Mouse (Mus musculus): ENCODE measurements around the gene Pitpnc1. TPM values are rescaled to one million over a fixed set of nuclear protein-coding genes. Genes with fewer than 3 reads are reported as not detected.
A peak's percentile ranks its signal among the peaks of the same experiment; 100 is the strongest.

Pitpnc1 gene
- polyA plus RNA-seq, 1 experiment from 2014 or later, result 9.7 TPM

DNA sequence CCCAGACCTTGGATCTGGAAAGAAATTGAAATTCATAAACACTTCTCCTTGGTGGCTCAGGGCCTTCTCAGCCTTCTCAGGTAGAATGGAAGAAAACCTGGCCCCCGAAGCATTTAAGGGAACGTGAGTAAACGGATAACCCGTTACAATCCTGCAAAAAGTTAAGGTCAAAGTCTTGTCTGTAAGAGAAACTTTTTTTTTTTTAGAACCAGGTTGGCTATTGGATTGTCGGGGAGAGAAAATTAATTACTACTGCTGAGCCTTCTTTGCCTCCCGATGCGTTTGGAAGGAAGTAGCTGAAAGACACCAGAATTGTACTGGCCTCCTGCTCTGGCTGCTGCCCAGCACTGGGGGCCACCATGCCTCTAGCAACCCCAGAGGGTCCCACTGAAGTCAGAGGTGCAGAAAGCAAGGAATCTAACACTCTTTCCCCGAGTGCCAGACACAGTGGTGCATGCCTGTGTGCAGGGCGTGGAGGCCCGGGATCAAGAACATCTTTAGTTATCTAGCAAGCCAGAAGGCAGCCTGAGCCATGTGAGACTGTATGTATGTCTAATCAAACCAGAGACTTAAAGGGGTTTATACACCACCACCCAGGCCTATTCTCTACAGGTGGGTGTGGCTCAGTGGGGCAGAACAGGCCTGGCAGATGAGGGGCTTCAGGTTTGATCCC, 73.0 kb downstream of the Pitpnc1 start:
- WGBS (ENCODE audit: insufficient replicate concordance), result 44% methylated on average over 10 of the region's 10 CpGs
- H3K36me3 ChIP-seq, result no peaks in the 10 kb centered on the region
- peak overlapping the region; percentile 90 for H3K27ac ChIP-seq
- ATAC-seq, result peak; percentile 100
- H3K4me3 ChIP-seq, result peak overlapping the region; percentile 35; the same call in 1 of the 2 replicates
- peaks cover 86% of the 10 kb centered on the region for H3K4me1 ChIP-seq
- H3K4me2 ChIP-seq, result peak overlapping the region; percentile 68
- no peaks in the 10 kb centered on the region for H3K27me3 ChIP-seq (replicated peaks)
- H3K9me3 ChIP-seq (replicated peaks), result 0 out of 2 replicates have a peak, but pooled peaks cover 3% of the 10 kb centered on the region
- H3K9ac ChIP-seq, result peak overlapping the region; percentile 48

DNA sequence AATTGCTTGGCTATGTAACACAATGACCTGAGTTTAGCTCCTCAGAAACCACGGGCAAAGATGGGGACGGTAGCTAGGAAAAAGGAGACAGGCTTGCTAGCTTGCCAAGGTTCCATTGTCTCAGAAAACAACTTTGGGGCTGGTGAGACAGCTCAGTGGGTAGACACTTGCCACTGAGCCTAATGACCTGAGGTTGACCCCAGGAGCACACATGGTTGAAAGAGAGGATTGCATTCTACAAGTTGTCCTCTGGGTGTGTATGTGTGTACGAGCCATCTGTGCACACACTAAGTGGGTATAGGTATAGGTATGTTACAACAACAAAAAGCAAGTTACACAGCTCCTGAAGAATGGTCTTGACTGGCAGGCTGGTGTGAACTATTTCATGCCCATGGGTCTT, 76.3 kb downstream of the Pitpnc1 start:
- H3K9me3 ChIP-seq (replicated peaks), result no peaks in the 10 kb centered on the region
- no peak overlapping the region for H3K9ac ChIP-seq
- no peak overlapping the region for H3K4me2 ChIP-seq
- no peak for ATAC-seq
- no peak overlapping the region for H3K4me3 ChIP-seq
- H3K27ac ChIP-seq, result no peak overlapping the region
- peaks cover 69% of the 10 kb centered on the region for H3K4me1 ChIP-seq
- H3K27me3 ChIP-seq (replicated peaks), result no peaks in the 10 kb centered on the region
- H3K36me3 ChIP-seq, result no peaks in the 10 kb centered on the region
- 72% methylated on average over 3 of the region's 3 CpGs for WGBS (ENCODE audit: insufficient replicate concordance)

DNA sequence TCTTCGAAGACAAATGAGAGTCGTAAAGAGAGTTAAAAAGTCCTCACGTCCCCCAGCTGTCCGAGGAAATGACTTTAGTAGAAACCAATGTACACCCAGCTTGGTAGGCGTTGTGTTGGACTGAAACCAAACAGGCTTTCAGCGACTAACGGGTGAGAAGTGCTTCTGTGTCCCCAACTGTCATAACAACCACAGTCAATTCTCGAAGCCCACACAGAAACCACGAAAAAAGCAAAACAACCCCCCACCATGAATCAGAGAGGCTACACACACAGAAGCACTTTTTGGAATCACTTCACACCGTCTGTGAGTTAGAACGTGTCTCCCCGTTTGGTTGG, 76.7 kb downstream of the Pitpnc1 start:
- no peak overlapping the region for H3K4me2 ChIP-seq
- H3K4me1 ChIP-seq, result peaks cover 66% of the 10 kb centered on the region
- no peak overlapping the region for H3K27ac ChIP-seq
- H3K36me3 ChIP-seq, result no peaks in the 10 kb centered on the region
- no peaks in the 10 kb centered on the region for H3K9me3 ChIP-seq (replicated peaks)
- H3K4me3 ChIP-seq, result no peak overlapping the region
- H3K27me3 ChIP-seq (replicated peaks), result no peaks in the 10 kb centered on the region
- H3K9ac ChIP-seq, result no peak overlapping the region
- no peak for ATAC-seq
- 60% methylated on average over 12 of the region's 12 CpGs for WGBS (ENCODE audit: insufficient replicate concordance)

DNA sequence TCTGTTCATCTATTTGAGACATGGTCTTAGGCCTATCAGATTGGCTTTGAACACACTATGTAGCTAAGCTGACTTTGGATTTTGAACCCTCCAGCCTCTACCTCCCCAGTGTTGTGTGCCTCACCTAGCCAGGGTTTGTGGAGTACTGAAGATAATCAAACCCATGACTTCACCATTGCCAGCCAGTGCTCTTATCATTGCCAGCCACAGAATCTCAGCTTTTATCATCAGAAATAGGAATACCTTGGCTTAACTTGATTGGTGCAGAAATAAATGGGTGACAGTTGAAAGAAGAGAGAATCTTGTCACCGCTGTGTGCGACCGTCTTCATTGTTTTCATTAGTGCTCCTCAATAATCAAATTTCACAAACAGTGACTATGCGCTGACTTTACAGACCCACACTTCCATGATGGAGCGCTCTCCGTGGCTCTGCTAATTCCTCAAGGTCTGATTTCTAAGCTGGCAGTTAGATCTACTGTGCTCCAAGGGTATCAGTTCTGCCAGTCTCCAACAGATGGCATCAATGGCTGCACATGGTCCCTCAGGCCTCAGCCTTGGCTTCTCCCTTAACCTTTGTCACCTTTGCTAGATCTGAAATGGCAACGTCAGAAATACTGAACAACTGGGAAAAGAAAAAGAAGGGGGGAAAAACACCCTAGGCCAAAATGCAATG, 77.2 kb downstream of the Pitpnc1 start:
- H3K4me1 ChIP-seq, result peaks cover 61% of the 10 kb centered on the region
- H3K9ac ChIP-seq, result no peak overlapping the region
- H3K36me3 ChIP-seq, result no peaks in the 10 kb centered on the region
- no peaks in the 10 kb centered on the region for H3K27me3 ChIP-seq (replicated peaks)
- no peak overlapping the region for H3K4me3 ChIP-seq
- H3K9me3 ChIP-seq (replicated peaks), result no peaks in the 10 kb centered on the region
- ATAC-seq, result no peak
- 67% methylated on average over 7 of the region's 7 CpGs for WGBS (ENCODE audit: insufficient replicate concordance)
- no peak overlapping the region for H3K4me2 ChIP-seq
- no peak overlapping the region for H3K27ac ChIP-seq

DNA sequence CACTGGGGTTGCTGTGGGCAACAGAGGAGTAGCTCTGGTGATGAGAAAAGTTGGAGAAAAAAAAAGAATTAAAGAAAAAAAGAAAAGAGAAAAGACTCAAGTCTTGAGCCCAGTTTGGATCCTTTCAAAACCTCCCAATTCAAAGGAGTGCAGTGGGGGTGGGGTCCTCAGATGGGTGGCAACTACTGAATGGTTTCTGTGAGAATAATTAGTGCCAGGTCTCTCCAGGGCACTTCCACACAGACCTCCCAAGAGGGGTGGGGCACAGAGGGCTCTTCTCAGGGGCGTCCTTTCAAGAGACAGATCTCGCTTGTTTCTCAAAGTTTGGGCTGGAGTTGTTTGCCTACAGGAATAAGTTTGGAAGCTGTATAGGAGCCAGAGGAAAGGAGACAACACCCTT, 80.0 kb downstream of the Pitpnc1 start:
- Histone ChIP-seq H3K27me3 (replicated peaks) (no peaks in the 10 kb centered on the region), H3K4me2 (no peak overlapping the region), H3K4me1 (peaks cover 33% of the 10 kb centered on the region), H3K9me3 (replicated peaks) (no peaks in the 10 kb centered on the region), H3K4me3 (no peak overlapping the region), H3K27ac (no peak overlapping the region), H3K36me3 (no peaks in the 10 kb centered on the region), H3K9ac (no peak overlapping the region)
- ATAC-seq, result no peak
- WGBS (ENCODE audit: insufficient replicate concordance), result 76% methylated on average over 2 of the region's 2 CpGs

DNA sequence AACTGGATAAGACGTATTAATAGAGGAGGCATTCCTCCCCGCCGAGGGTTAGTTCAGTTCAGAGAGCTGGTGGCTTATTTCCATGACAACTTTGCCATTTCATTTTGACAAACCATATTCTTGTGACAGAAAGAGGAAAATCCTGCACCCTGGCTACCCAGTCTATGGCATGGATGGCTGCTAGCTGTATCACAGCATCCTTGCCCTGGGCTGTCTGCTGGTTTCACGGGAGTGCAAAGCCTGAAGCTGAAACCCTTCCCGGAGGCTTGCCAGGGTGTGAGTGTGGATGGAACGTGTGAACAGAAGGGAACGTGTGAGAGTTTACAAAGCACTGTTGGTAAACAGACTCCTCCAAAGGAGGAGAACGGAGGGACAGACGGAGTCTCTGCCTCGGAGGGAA, 80.5 kb downstream of the Pitpnc1 start:
- no peak for ATAC-seq
- 82% methylated on average over 10 of the region's 10 CpGs for WGBS (ENCODE audit: insufficient replicate concordance)

DNA sequence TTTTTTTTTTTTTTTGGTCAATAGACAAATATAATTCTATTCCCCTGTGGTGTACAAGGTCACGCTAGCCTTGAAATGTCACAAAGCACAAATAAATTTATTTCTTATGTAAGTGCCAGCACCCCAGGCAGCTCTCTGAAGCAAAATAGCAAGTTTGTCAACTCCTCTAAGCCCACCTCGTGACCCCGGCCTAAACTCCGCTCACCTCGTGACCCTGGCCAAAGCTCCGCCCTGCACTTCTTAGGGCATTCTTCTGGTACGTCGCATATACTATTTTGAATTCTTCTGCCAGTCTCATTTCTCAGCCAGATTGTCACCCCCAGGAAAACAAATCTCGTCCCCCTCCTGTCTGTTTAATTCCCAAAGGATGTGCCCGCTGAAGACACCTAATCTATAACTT, 84.0 kb downstream of the Pitpnc1 start:
- H3K4me1 ChIP-seq, result no peaks in the 10 kb centered on the region
- no peaks in the 10 kb centered on the region for H3K27me3 ChIP-seq (replicated peaks)
- no peak overlapping the region for H3K9ac ChIP-seq
- H3K36me3 ChIP-seq, result no peaks in the 10 kb centered on the region
- no peak for ATAC-seq
- 78% methylated on average over 10 of the region's 10 CpGs for WGBS (ENCODE audit: insufficient replicate concordance)
- H3K9me3 ChIP-seq (replicated peaks), result no peaks in the 10 kb centered on the region
- H3K27ac ChIP-seq, result no peak overlapping the region
- H3K4me2 ChIP-seq, result no peak overlapping the region
- no peak overlapping the region for H3K4me3 ChIP-seq

More for the DNA sequence above, 80.5 kb downstream of the Pitpnc1 start:
- Histone ChIP-seq H3K9ac (no peak overlapping the region), H3K4me2 (no peak overlapping the region), H3K27me3 (replicated peaks) (no peaks in the 10 kb centered on the region), H3K4me1 (peaks cover 28% of the 10 kb centered on the region), H3K9me3 (replicated peaks) (no peaks in the 10 kb centered on the region), H3K27ac (no peak overlapping the region), H3K4me3 (no peak overlapping the region), H3K36me3 (no peaks in the 10 kb centered on the region)

DNA sequence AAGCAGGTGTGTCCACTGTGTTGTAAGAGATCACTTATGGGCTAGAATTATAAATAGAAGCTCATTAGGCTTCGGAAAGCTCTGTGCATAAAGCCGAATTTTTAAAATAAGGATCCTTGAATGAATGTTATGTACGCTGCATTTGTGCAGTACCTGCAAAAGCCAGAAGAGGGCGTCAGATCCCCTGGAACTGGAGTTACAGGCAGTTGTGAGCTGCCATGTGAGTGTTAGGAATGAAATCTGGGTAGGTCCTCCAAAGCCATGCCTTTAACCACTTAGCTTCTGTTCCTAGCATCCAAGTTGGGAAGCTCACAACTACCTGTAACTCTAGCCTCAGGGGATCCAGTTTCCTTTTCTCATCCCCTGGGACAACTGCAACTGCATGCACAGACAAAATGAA, 85.2 kb downstream of the Pitpnc1 start:
- Histone ChIP-seq H3K4me3 (no peak overlapping the region), H3K4me1 (no peaks in the 10 kb centered on the region), H3K9ac (no peak overlapping the region), H3K4me2 (no peak overlapping the region), H3K36me3 (no peaks in the 10 kb centered on the region), H3K9me3 (replicated peaks) (no peaks in the 10 kb centered on the region), H3K27ac (no peak overlapping the region), H3K27me3 (replicated peaks) (no peaks in the 10 kb centered on the region)
- WGBS (ENCODE audit: insufficient replicate concordance), result 56% methylated on average over 4 of the region's 4 CpGs
- no peak for ATAC-seq

DNA sequence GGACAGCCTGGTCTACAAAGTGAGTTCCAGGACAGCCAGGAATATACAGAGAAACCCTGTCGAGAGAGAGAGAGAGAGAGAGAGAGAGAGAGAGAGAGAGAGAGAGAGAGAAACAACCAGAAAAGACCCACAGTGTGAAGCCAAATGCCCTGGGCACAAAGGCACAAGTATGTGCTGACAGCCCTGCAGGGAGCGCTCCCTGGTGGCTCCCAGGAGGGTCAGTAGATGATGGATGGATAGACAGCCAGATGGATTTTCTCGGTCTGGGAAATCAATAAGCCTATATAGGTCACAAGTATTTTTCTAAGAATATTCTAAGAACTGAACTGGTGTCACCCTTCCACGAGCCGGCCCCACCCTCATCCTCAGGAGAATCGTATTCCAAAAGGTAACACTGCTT, 86.5 kb downstream of the Pitpnc1 start:
- Histone ChIP-seq H3K4me1 (peaks cover 2% of the 10 kb centered on the region; the same call in 1 of the 2 replicates), H3K9me3 (replicated peaks) (peaks cover 5% of the 10 kb centered on the region; the same call in 1 of the 2 replicates), H3K36me3 (peaks cover 3% of the 10 kb centered on the region; the same call in 1 of the 2 replicates), H3K4me2 (no peak overlapping the region), H3K27me3 (replicated peaks) (no peaks in the 10 kb centered on the region), H3K27ac (no peak overlapping the region), H3K9ac (no peak overlapping the region), H3K4me3 (no peak overlapping the region)
- WGBS (ENCODE audit: insufficient replicate concordance), result 75% methylated on average over 6 of the region's 6 CpGs
- ATAC-seq, result no peak

DNA sequence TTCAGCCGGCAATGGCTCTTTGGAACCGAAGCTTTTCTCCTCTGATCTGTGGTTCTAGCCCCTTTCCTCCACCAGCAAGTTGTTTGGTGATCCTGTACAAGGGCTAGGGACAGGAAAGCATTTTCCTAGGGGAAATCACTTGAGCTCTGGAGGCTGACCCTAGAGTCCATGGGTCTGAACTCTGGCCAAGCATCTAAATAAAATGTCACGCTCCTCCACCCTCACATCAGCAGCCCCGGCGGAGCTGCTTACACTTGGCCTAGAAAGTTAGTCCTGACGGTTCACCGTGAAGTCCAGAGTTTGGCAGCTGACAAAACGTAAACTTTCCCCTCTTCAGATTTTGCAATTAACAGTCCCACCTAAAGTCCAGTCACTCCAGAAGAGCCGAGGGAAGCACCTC, 90.5 kb downstream of the Pitpnc1 start:
- Histone ChIP-seq H3K9me3 (replicated peaks) (peaks cover 6% of the 10 kb centered on the region; the same call in 1 of the 2 replicates), H3K9ac (no peak overlapping the region), H3K36me3 (peaks cover 3% of the 10 kb centered on the region; the same call in 1 of the 2 replicates), H3K27ac (peak overlapping the region; percentile 32; the same call in 1 of the 2 replicates), H3K4me3 (no peak overlapping the region), H3K4me2 (no peak overlapping the region), H3K27me3 (replicated peaks) (no peaks in the 10 kb centered on the region), H3K4me1 (peaks cover 27% of the 10 kb centered on the region; the same call in 1 of the 2 replicates)
- WGBS (ENCODE audit: insufficient replicate concordance), result 78% methylated on average over 9 of the region's 9 CpGs
- ATAC-seq, result no peak

DNA sequence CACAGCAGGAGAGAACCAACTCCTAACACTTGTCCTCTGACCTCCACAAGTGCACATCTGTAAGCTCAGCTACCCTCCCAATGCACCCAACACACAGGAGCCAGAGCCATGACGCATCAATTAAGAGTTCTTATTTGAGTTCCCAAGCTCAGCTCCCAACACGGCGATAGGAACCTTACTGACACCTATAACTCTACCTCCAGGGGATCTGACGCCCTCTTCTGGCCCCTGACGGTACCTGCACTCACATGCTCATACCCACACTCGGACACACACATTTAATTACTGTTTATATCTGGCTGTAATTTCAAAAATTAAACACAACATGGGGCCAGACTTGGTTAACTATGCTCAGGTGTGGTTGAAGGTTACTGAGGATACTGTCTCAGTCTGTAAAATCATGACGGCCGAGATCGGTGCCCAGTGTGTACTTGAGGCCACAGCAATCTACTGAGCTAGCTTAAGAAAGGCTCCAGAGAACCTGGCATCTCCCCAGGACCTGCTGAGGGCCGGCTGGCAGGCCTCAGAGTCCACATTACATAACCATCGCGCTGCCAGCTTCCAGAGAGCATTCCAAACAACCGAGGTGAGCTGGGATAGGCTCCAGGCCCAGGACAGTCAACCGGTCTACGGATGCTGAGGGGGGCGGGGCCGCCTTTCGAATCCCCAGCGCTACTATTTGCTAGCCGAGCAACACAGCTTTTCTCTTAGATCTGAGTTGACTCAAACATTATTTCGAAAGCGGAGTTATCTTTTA, 91.2 kb downstream of the Pitpnc1 start:
- Histone ChIP-seq H3K4me2 (no peak overlapping the region), H3K9me3 (replicated peaks) (peaks cover 6% of the 10 kb centered on the region; the same call in 1 of the 2 replicates), H3K36me3 (peaks cover 3% of the 10 kb centered on the region; the same call in 1 of the 2 replicates), H3K9ac (no peak overlapping the region), H3K27ac (no peak overlapping the region), H3K4me1 (peaks cover 28% of the 10 kb centered on the region; the same call in 1 of the 2 replicates), H3K27me3 (replicated peaks) (no peaks in the 10 kb centered on the region), H3K4me3 (no peak overlapping the region)
- no peak for ATAC-seq
- WGBS (ENCODE audit: insufficient replicate concordance), result 84% methylated on average over 22 of the region's 22 CpGs

DNA sequence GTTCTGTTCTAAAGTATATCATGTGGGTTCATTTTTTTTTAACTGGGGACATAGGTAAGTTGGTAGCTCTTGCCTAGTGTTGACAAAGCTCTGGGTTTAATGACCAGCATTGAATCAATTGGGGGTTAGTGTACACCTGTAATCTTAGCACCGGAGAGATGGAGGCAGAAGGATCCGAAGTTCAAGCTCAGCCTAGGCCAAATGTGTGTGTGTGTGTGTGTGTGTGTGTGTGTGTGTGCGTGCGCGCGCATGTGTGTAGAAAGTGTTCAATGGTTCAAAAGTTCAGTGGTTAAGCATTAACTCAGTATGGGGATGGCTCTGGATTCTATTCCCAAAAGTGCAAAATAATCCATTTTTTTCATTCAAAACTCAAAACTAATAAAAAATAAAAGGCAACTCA, 93.2 kb downstream of the Pitpnc1 start:
- ATAC-seq, result 0 out of 2 replicates have a peak, but pooled peaks have one; percentile 19

More for the DNA sequence above, 93.2 kb downstream of the Pitpnc1 start:
- 87% methylated on average over 6 of the region's 6 CpGs for WGBS (ENCODE audit: insufficient replicate concordance)
- Histone ChIP-seq H3K4me1 (peaks cover 35% of the 10 kb centered on the region), H3K27ac (no peak overlapping the region), H3K27me3 (replicated peaks) (no peaks in the 10 kb centered on the region), H3K9ac (no peak overlapping the region), H3K4me3 (no peak overlapping the region), H3K36me3 (peaks cover 3% of the 10 kb centered on the region; the same call in 1 of the 2 replicates), H3K9me3 (replicated peaks) (peaks cover 6% of the 10 kb centered on the region; the same call in 1 of the 2 replicates), H3K4me2 (no peak overlapping the region)
